Mouse (Mus musculus) left cerebral cortex, adult 18-20 months (tissue): ENCODE measurements around the gene Vmn2r118. TPM values are rescaled to one million over a fixed set of nuclear protein-coding genes. Genes with fewer than 3 reads are reported as not detected.

Experiments
- DNase-seq, 2 experiments: peaks; one replicate each; pipeline ENCODE4 v3.0.0; 2021 to 2022; ENCODE audit warnings: low spot score in 2 of 2, mixed read lengths in 1 of 2
- long read RNA-seq, 2 experiments: library from polyadenylated mRNA; stranded (forward); transcript quantifications; one replicate each; pipeline ENCODE4 v2.0.0; 2021
- total RNA-seq, 2 experiments: library from RNA; stranded (reverse); gene quantifications; 2 replicates each; pipeline ENCODE4 v1.2.3; 2021

The Vmn2r118 gene
- not detected for total RNA-seq
- long read RNA-seq, experiment 1, result 0 reads
- long read RNA-seq, experiment 2, result 0 reads

- no peak for DNase-seq
Observed at GRCm38 (mm10) chr17:55625092-55625491, at the start of gene Vmn2r118. Gene Vmn2r118 (minus strand): TSS chr17:55625192.

GRCm38 (mm10) chr17:55661099-55661498 is 36.1 kb upstream of the Vmn2r118 start:
- DNase-seq, result no peak

- no peak for DNase-seq
Observed at GRCm38 (mm10) chr17:55590838-55591237, 34.2 kb downstream of the Vmn2r118 start.

GRCm38 (mm10) chr17:55561774-55562173 is 63.2 kb downstream of the Vmn2r118 start:
- DNase-seq, result no peak

GRCm38 (mm10) chr17:55548476-55548875 is 76.5 kb downstream of the Vmn2r118 start:
- no peak for DNase-seq

Other genes starting within 250 kb of the Vmn2r118 start
- gene St6gal2, start 179.8 kb downstream of the Vmn2r118 start, total RNA-seq, result 10 to 100 TPM; 31.7 to 35.7 TPM
- gene Pot1b, start 87.4 kb upstream of the Vmn2r118 start, total RNA-seq, result 1 to 10 TPM; 5.4 to 5.9 TPM
- under 1 TPM in 1 of 2 experiments, not detected in 1; 0.09 TPM for gene Adgre4, start 124.8 kb upstream of the Vmn2r118 start, total RNA-seq